Mouse (Mus musculus): ENCODE measurements around the gene Fam124a. TPM values are rescaled to one million over a fixed set of nuclear protein-coding genes. Genes with fewer than 3 reads are reported as not detected.

Gene Fam124a
- polyA plus RNA-seq, 1 experiment from 2014 or later, result 1.3 TPM

DNA sequence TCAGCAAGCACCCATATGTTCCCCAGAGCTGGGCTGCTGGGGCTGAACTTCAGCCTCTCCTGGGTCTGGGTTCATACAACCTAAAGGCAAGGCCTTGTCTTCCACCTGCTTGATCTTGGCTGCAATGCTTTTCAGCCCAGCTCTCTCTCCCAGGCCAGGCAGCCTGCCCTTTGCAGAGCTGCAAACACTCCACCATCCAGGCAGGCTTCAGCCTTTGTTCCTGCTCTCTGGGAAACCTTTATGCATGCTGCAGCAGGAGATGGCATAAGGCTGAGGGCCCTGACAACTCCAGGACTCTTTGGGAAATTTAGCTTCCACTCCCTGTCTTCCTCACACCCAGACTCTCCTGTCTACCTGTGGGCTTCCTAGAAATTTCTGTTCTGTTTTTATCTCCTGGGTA lies 29.1 kb downstream of the Fam124a start:
- Histone ChIP-seq H3K4me3 (ENCODE audit: low read depth, low read length) (no peak overlapping the region), H3K9me3 (replicated peaks; ENCODE audit: control insufficient read depth, low read length) (no peaks in the 10 kb centered on the region), H3K36me3 (ENCODE audit: control insufficient read depth, insufficient read depth, low read length) (no peaks in the 10 kb centered on the region), H3K4me1 (ENCODE audit: control insufficient read depth, insufficient read depth, low read length) (no peaks in the 10 kb centered on the region), H3K27me3 (ENCODE audit: control insufficient read depth, insufficient read depth, low read length) (peaks cover 2% of the 10 kb centered on the region; the same call in 1 of the 2 replicates), H3K27ac (ENCODE audit: low read depth, low read length) (no peak overlapping the region), H3K9ac (ENCODE audit: low read depth, low read length) (no peak overlapping the region), H3K4me2 (no peak overlapping the region)
- no peak for ATAC-seq (replicated peaks; ENCODE audit: insufficient number of reproducible peaks, low FRiP score, low TSS enrichment)

DNA sequence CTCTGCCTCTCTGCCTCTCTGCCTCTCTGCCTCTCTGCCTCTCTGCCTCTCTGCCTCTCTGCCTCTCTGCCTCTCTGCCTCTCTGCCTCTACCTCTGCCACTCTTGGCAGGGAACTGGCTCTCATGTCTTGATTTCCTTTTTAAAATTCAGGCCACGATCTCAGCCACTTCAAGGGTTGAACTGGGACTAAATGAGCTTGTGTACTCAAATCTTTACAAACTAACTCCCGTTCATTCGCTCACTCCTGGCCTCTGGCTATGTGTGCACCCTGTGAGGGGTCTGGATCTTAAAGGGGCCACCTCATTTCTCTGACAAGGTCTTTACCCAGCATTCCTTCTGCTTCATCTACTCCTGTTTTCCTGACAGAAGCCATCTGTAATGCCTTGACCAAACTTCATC lies 29.8 kb downstream of the Fam124a start:
- H3K9ac ChIP-seq (ENCODE audit: low read depth, low read length), result no peak overlapping the region
- no peak overlapping the region for H3K4me2 ChIP-seq
- no peaks in the 10 kb centered on the region for H3K36me3 ChIP-seq (ENCODE audit: control insufficient read depth, insufficient read depth, low read length)
- WGBS (ENCODE audit: insufficient replicate concordance), result 51% methylated on average over 3 of the region's 3 CpGs
- H3K27me3 ChIP-seq (ENCODE audit: control insufficient read depth, insufficient read depth, low read length), result peaks cover 2% of the 10 kb centered on the region; the same call in 1 of the 2 replicates
- no peak for ATAC-seq (replicated peaks; ENCODE audit: insufficient number of reproducible peaks, low FRiP score, low TSS enrichment)
- H3K9me3 ChIP-seq (replicated peaks; ENCODE audit: control insufficient read depth, low read length), result no peaks in the 10 kb centered on the region
- H3K4me1 ChIP-seq (ENCODE audit: control insufficient read depth, insufficient read depth, low read length), result no peaks in the 10 kb centered on the region
- H3K27ac ChIP-seq (ENCODE audit: low read depth, low read length), result no peak overlapping the region
- no peak overlapping the region for H3K4me3 ChIP-seq (ENCODE audit: low read depth, low read length)

DNA sequence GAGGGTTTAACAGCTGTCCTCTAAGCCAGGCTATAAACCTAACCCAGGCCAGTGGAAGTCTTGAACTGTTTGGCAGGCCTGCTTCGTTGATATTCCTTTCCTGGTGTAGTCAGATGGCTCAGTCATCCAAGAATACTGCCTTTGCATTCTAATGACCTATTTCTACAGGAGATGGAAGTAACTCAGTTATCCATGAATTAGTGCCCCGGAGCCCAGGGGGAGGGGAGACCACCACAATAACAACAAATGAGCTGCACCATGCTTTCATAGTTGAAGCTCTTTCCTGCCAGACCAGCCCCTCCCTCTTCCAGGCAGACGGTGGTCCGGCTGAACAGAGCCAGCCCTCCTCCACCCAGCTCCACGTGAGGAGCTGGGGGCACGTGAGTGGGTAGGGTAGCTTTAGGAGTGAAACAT lies 44.6 kb downstream of the Fam124a start:
- Histone ChIP-seq H3K9me3 (replicated peaks; ENCODE audit: control insufficient read depth, low read length) (no peaks in the 10 kb centered on the region), H3K27ac (ENCODE audit: low read depth, low read length) (no peak overlapping the region), H3K4me3 (ENCODE audit: low read depth, low read length) (no peak overlapping the region), H3K4me2 (no peak overlapping the region), H3K36me3 (ENCODE audit: control insufficient read depth, insufficient read depth, low read length) (no peaks in the 10 kb centered on the region), H3K4me1 (ENCODE audit: control insufficient read depth, insufficient read depth, low read length) (no peaks in the 10 kb centered on the region), H3K9ac (ENCODE audit: low read depth, low read length) (no peak overlapping the region), H3K27me3 (ENCODE audit: control insufficient read depth, insufficient read depth, low read length) (no peaks in the 10 kb centered on the region)
- ATAC-seq (replicated peaks; ENCODE audit: insufficient number of reproducible peaks, low FRiP score, low TSS enrichment), result no peak
- WGBS (ENCODE audit: insufficient replicate concordance), result 77% methylated on average over 6 of the region's 6 CpGs

DNA sequence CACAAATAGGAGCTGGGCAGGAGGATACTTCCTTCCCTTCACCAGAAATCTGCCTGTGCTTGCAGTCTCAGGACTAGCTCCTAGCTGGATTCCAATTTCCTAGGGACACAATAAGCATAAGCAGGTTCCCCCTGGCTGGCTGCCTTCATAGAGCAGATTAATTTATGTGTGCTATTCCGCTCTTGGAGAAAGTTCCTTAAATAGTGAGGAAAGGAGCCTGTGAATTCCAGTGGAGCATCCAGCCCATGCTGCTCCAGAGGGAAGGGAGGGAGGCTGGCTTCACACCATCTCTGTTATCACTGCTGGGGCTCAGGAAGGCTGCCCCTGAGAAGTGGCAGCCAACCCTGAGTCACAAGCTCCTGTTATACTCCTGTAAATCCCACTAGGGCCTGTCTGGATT lies 46.7 kb downstream of the Fam124a start:
- Histone ChIP-seq H3K36me3 (ENCODE audit: control insufficient read depth, insufficient read depth, low read length) (no peaks in the 10 kb centered on the region), H3K27me3 (ENCODE audit: control insufficient read depth, insufficient read depth, low read length) (no peaks in the 10 kb centered on the region), H3K4me3 (ENCODE audit: low read depth, low read length) (no peak overlapping the region), H3K4me2 (no peak overlapping the region), H3K9ac (ENCODE audit: low read depth, low read length) (no peak overlapping the region), H3K4me1 (ENCODE audit: control insufficient read depth, insufficient read depth, low read length) (no peaks in the 10 kb centered on the region), H3K9me3 (replicated peaks; ENCODE audit: control insufficient read depth, low read length) (no peaks in the 10 kb centered on the region), H3K27ac (ENCODE audit: low read depth, low read length) (no peak overlapping the region)
- 50% methylated on average over 1 of the region's 1 CpGs for WGBS (ENCODE audit: insufficient replicate concordance)
- no peak for ATAC-seq (replicated peaks; ENCODE audit: insufficient number of reproducible peaks, low FRiP score, low TSS enrichment)

DNA sequence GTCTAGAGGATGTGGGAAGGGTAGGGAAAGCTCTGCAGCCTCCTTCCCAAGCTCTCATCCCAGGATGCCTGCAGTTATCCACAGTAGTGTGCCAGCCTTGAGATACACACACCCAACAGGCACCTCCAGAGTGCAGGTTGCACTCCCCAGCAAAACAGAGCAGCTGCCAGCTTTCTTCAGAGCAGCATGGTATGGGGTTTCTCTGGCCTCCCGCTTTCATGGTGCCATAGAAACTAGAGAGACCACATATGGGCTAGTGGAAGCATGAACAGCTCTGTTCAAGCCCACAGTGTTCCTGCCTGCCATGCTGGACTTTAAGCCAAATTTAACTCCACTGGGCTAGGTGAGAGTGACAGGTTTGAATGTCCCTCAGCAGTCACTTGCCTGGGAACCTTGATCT lies 47.3 kb downstream of the Fam124a start:
- Histone ChIP-seq H3K27ac (ENCODE audit: low read depth, low read length) (no peak overlapping the region), H3K27me3 (ENCODE audit: control insufficient read depth, insufficient read depth, low read length) (no peaks in the 10 kb centered on the region), H3K4me3 (ENCODE audit: low read depth, low read length) (no peak overlapping the region), H3K4me1 (ENCODE audit: control insufficient read depth, insufficient read depth, low read length) (no peaks in the 10 kb centered on the region), H3K9ac (ENCODE audit: low read depth, low read length) (no peak overlapping the region), H3K36me3 (ENCODE audit: control insufficient read depth, insufficient read depth, low read length) (no peaks in the 10 kb centered on the region; the same call in 1 of the 2 replicates), H3K9me3 (replicated peaks; ENCODE audit: control insufficient read depth, low read length) (no peaks in the 10 kb centered on the region), H3K4me2 (no peak overlapping the region)
- 74% methylated on average over 1 of the region's 1 CpGs for WGBS (ENCODE audit: insufficient replicate concordance)
- no peak for ATAC-seq (replicated peaks; ENCODE audit: insufficient number of reproducible peaks, low FRiP score, low TSS enrichment)

DNA sequence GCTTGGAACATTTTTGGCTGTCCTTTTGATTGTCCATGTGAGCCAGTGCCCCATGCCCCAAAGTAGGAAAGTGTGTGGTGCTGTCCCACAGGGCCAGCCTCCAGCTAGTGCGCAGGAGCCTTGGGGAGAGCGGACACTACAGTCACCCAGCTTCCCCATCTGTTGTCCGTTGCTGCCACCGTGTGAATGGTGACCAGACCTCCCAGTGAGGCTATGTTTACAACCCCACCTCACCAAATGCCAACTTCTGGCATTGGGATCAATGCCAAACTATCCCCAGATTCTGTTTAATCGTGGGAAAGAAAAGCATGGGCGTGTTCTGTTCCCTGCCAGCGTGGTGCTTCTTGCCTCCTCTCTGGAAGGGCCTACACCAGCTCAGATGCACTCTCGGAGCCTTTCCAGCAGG lies 52.3 kb downstream of the Fam124a start:
- no peaks in the 10 kb centered on the region for H3K4me1 ChIP-seq (ENCODE audit: control insufficient read depth, insufficient read depth, low read length)
- H3K4me2 ChIP-seq, result no peak overlapping the region
- no peaks in the 10 kb centered on the region; the same call in 1 of the 2 replicates for H3K36me3 ChIP-seq (ENCODE audit: control insufficient read depth, insufficient read depth, low read length)
- WGBS (ENCODE audit: insufficient replicate concordance), result 79% methylated on average over 8 of the region's 8 CpGs
- H3K4me3 ChIP-seq (ENCODE audit: low read depth, low read length), result no peak overlapping the region
- no peak for ATAC-seq (replicated peaks; ENCODE audit: insufficient number of reproducible peaks, low FRiP score, low TSS enrichment)
- no peak overlapping the region for H3K27ac ChIP-seq (ENCODE audit: low read depth, low read length)
- no peak overlapping the region for H3K9ac ChIP-seq (ENCODE audit: low read depth, low read length)
- no peaks in the 10 kb centered on the region for H3K27me3 ChIP-seq (ENCODE audit: control insufficient read depth, insufficient read depth, low read length)
- H3K9me3 ChIP-seq (replicated peaks; ENCODE audit: control insufficient read depth, low read length), result no peaks in the 10 kb centered on the region

DNA sequence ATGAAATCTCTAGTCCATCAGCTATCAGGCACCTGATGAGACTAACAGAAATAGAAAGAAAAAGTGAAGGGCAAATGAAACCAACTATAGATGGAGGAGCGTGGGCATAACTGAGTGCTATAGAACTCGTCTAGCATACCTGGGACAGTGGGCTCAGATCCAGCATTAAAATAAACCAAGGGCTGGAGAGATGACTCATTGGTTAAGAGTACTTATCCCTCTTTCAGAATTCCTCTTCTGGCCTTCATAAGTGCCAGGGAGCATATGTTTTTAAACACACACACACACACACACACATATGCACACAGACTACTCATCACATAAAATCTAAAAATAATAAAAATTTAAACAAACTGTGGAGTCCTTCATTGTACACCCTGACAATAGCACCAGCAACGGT lies 54.4 kb downstream of the Fam124a start:
- no peaks in the 10 kb centered on the region for H3K4me1 ChIP-seq (ENCODE audit: control insufficient read depth, insufficient read depth, low read length)
- 78% methylated on average over 3 of the region's 3 CpGs for WGBS (ENCODE audit: insufficient replicate concordance)
- no peak for ATAC-seq (replicated peaks; ENCODE audit: insufficient number of reproducible peaks, low FRiP score, low TSS enrichment)

DNA sequence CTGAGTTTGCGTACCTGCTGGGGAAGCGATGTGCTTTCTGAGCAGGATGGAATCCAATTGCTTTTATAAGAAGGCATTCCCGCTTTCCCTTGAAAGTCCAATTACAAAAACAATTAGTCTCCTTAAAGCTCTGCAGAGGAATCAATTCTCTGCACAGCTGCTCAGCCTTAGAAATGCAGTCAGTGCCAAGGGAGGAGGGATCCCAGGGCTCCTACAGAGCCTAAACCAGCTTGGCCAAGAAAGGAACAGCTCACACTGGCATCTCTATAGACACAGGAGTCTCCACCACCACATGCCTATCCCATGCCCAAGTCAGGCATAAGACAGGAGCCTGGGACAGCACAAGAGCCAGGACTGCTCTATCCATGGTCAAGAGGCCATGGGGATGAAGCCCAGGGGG lies 66.9 kb downstream of the Fam124a start:
- Histone ChIP-seq H3K4me2 (no peak overlapping the region), H3K9ac (ENCODE audit: low read depth, low read length) (no peak overlapping the region), H3K36me3 (ENCODE audit: control insufficient read depth, insufficient read depth, low read length) (no peaks in the 10 kb centered on the region), H3K27ac (ENCODE audit: low read depth, low read length) (no peak overlapping the region), H3K4me1 (ENCODE audit: control insufficient read depth, insufficient read depth, low read length) (no peaks in the 10 kb centered on the region), H3K4me3 (ENCODE audit: low read depth, low read length) (no peak overlapping the region), H3K9me3 (replicated peaks; ENCODE audit: control insufficient read depth, low read length) (no peaks in the 10 kb centered on the region), H3K27me3 (ENCODE audit: control insufficient read depth, insufficient read depth, low read length) (no peaks in the 10 kb centered on the region)
- no peak for ATAC-seq (replicated peaks; ENCODE audit: insufficient number of reproducible peaks, low FRiP score, low TSS enrichment)
- 89% methylated on average over 3 of the region's 3 CpGs for WGBS (ENCODE audit: insufficient replicate concordance)

More for the DNA sequence above, 54.4 kb downstream of the Fam124a start:
- H3K9me3 ChIP-seq (replicated peaks; ENCODE audit: control insufficient read depth, low read length), result no peaks in the 10 kb centered on the region
- H3K4me3 ChIP-seq (ENCODE audit: low read depth, low read length), result no peak overlapping the region
- no peak overlapping the region for H3K9ac ChIP-seq (ENCODE audit: low read depth, low read length)
- H3K36me3 ChIP-seq (ENCODE audit: control insufficient read depth, insufficient read depth, low read length), result no peaks in the 10 kb centered on the region; the same call in 1 of the 2 replicates
- H3K27me3 ChIP-seq (ENCODE audit: control insufficient read depth, insufficient read depth, low read length), result no peaks in the 10 kb centered on the region
- no peak overlapping the region for H3K4me2 ChIP-seq
- H3K27ac ChIP-seq (ENCODE audit: low read depth, low read length), result no peak overlapping the region

DNA sequence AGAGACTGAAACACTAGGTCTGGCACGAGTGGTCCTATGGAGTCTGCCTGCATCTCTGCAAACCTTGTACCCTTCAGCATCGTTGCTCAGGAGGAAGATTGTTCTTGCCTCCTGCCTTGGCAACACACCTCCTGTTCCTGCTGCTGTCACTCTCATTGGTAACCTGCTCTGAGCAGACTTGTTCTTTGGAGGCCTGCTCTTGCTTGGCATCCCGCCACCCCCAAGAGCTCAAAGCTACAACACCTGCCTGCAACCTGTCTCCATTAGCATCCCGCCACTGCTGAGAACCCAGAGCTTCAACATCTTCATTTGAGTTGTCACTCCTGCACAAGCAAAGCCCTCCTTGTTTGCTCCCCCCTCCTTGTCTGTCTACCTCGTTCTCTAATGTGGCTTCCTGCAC lies 72.4 kb downstream of the Fam124a start:
- WGBS (ENCODE audit: insufficient replicate concordance), result 80% methylated on average over 5 of the region's 5 CpGs

More for the DNA sequence above, 72.4 kb downstream of the Fam124a start:
- Histone ChIP-seq H3K27ac (ENCODE audit: low read depth, low read length) (no peak overlapping the region), H3K9me3 (replicated peaks; ENCODE audit: control insufficient read depth, low read length) (no peaks in the 10 kb centered on the region), H3K4me2 (no peak overlapping the region), H3K36me3 (ENCODE audit: control insufficient read depth, insufficient read depth, low read length) (no peaks in the 10 kb centered on the region), H3K4me1 (ENCODE audit: control insufficient read depth, insufficient read depth, low read length) (no peaks in the 10 kb centered on the region), H3K4me3 (ENCODE audit: low read depth, low read length) (no peak overlapping the region), H3K9ac (ENCODE audit: low read depth, low read length) (no peak overlapping the region), H3K27me3 (ENCODE audit: control insufficient read depth, insufficient read depth, low read length) (no peaks in the 10 kb centered on the region)
- no peak for ATAC-seq (replicated peaks; ENCODE audit: insufficient number of reproducible peaks, low FRiP score, low TSS enrichment)
